Mouse (Mus musculus) intestine, embryonic 16.5 days (tissue): Measurements from ENCODE around the gene Cyp2ab1. TPM values are rescaled to one million over a fixed set of nuclear protein-coding genes. Genes with fewer than 3 reads are reported as not detected.

ENCODE experiments used
- ATAC-seq: fragments of 200-750 bp; cut with Nextera tagmentation; 2 replicates; pipeline ENCODE4 v1.8.0; 2017; ENCODE audit warnings: moderate TSS enrichment, moderate library complexity
- H3K27ac ChIP-seq: fragments of 300-500 bp; sonication (generic); 2 replicates; pipeline ENCODE4 v1.5.1; 2014; ENCODE audit warnings: mild to moderate bottlenecking, low read length
- H3K27me3 ChIP-seq: fragments of 300-500 bp; sonication (generic); replicated peaks from 2 replicates; pipeline ENCODE4 v1.6.1; 2014; ENCODE audit warnings: low read length, control low read depth, mixed read lengths; ENCODE audit not compliant: control insufficient read depth, insufficient read depth
- H3K36me3 ChIP-seq: fragments of 300-500 bp; sonication (generic); 2 replicates; pipeline ENCODE4 v1.6.1; 2014; ENCODE audit warnings: low read length, control low read depth; ENCODE audit not compliant: control insufficient read depth, insufficient read depth
- H3K4me1 ChIP-seq: fragments of 300-500 bp; sonication (generic); 2 replicates; pipeline ENCODE4 v1.6.1; 2014; ENCODE audit warnings: low read length, control low read depth, mixed read lengths; ENCODE audit not compliant: control insufficient read depth, insufficient read depth
- H3K4me2 ChIP-seq: fragments of 300-500 bp; sonication (generic); 2 replicates; pipeline ENCODE4 v1.6.1; 2014; ENCODE audit warnings: low read depth, low read length, control low read depth
- H3K4me3 ChIP-seq: fragments of 300-500 bp; sonication (generic); 2 replicates; pipeline ENCODE4 v1.5.1; 2014; ENCODE audit warnings: mild to moderate bottlenecking, low read length
- H3K9ac ChIP-seq: fragments of 300-500 bp; sonication (generic); 2 replicates; pipeline ENCODE4 v1.6.1; 2014; ENCODE audit warnings: low read depth, low read length
- H3K9me3 ChIP-seq: fragments of 300-500 bp; sonication (generic); 2 replicates; pipeline ENCODE4 v1.6.1; 2016; ENCODE audit warnings: low read length, control low read depth; ENCODE audit not compliant: control insufficient read depth
- WGBS: fragments of 180-500 bp; shearing (Covaris S2); extraction: QIAGEN DNeasy Blood & Tissue Kit; methylation state at CpG from one replicate; pipeline ENCODE4 v1.1.7; 2014; 5-methylcytosine and 5-hydroxymethylcytosine counted together
- polyA plus RNA-seq: library from polyadenylated mRNA; unstranded; fragments of >200 nt; fragmentation: Nextera tagmentation; extraction: Ambion mirVana; gene quantifications from 2 replicates; pipeline ENCODE4 v1.2.1, GENCODE M21; 2015

Cyp2ab1 gene
- polyA plus RNA-seq, 1 experiment from 2014 or later = not detected

DNA sequence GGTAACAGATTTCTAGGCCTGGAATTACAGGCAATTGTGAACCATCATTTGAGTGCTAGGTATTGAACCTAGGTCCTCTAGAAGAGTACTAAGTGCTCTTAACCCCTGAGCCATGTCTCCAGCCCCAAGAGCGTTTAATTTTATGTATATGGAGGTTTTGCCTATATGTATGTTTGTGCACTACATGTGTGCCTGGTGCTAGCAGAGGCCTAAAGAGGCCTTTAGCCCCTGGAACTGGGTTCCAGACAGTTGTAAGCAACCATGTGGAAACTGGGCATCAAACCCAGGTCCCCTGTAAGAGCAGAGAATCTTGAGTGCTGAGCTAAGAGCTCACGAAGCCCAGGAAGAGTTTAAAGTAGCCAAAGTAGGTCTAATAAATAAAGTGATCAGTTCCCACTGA lies 25.1 kb downstream of the Cyp2ab1 start:
- Histone ChIP-seq H3K36me3 (no peaks in the 10 kb centered on the region), H3K27ac (no peak overlapping the region), H3K27me3 (no peaks in the 10 kb centered on the region), H3K9me3 (no peaks in the 10 kb centered on the region), H3K4me3 (no peak overlapping the region), H3K9ac (no peak overlapping the region), H3K4me2 (no peak overlapping the region), H3K4me1 (peaks cover 10% of the 10 kb centered on the region; the same call in 1 of the 2 replicates)
- 92% methylated on average over 2 of the region's 2 CpGs for WGBS
- ATAC-seq = no peak

DNA sequence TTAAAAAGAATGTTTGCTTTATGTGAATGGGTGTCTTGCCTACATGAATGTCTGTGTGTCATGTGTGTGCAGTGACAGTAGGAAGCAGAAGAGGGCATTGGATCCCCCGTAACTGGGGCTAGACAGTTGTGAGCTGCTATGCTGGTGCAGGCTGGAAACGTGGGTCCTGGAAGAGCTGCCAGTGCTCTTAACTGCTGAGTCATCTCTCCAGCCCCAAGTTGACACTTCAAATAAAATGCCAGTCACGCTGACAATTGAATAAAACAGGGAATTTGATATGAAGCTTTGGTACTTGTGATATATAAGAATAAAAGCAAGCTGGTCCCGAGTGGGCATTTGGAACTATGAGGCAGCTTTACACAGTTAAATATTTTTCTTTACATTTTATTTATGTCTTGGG lies 45.0 kb downstream of the Cyp2ab1 start:
- H3K36me3 ChIP-seq = peaks cover 7% of the 10 kb centered on the region
- no peak overlapping the region for H3K27ac ChIP-seq
- H3K27me3 ChIP-seq = no peaks in the 10 kb centered on the region
- 87% methylated on average over 4 of the region's 4 CpGs for WGBS
- H3K4me2 ChIP-seq = no peak overlapping the region
- no peaks in the 10 kb centered on the region for H3K9me3 ChIP-seq
- H3K4me3 ChIP-seq = no peak overlapping the region
- no peak overlapping the region for H3K9ac ChIP-seq
- H3K4me1 ChIP-seq = no peaks in the 10 kb centered on the region
- ATAC-seq = no peak

DNA sequence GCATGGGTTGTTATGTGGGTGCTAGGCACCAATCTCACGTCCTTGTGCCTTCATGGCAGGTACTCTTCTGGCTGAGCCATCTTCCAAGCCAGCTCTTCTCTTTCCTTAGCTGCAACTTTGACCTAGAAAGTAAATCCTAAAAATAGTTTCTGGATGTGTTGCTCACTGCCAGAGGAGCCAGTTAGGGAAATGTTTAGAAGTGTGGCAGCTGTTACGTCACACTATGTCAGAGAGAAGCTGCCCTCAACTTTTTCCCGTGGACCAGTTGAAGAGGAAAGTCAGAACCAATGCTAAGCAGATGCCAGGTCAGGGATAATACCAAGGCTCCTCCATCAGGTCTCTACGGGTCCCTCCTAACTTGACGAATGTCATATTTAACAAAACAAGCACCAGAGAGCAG lies 45.8 kb downstream of the Cyp2ab1 start:
- Histone ChIP-seq H3K9ac (no peak overlapping the region), H3K9me3 (no peaks in the 10 kb centered on the region), H3K27ac (no peak overlapping the region), H3K4me3 (no peak overlapping the region), H3K27me3 (no peaks in the 10 kb centered on the region), H3K36me3 (peaks cover 7% of the 10 kb centered on the region), H3K4me1 (no peaks in the 10 kb centered on the region), H3K4me2 (no peak overlapping the region)
- no peak for ATAC-seq
- 81% methylated on average over 5 of the region's 5 CpGs for WGBS

DNA sequence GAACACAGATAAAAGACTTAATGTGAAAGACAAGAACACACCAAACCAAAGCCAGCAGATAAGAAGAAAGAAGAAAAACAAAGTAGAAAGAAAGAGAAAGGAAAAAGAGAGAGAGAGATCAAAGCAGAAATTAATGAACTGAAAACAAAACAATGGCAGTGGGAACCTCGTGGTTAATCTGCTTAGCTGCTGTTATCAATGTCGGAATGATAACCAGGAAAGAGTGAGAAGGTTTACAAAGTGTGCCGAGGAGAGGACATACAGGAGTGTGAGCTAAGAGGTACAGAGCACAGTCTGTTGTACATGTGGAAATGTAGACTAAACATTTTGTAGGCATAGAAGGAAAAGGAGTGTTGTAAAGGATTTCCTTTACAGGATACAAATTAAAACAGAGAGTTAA lies 52.2 kb downstream of the Cyp2ab1 start:
- Histone ChIP-seq H3K9ac (no peak overlapping the region), H3K27ac (no peak overlapping the region), H3K4me3 (no peak overlapping the region), H3K9me3 (no peaks in the 10 kb centered on the region), H3K4me1 (no peaks in the 10 kb centered on the region), H3K36me3 (no peaks in the 10 kb centered on the region), H3K27me3 (no peaks in the 10 kb centered on the region), H3K4me2 (no peak overlapping the region)
- 22% methylated on average over 3 of the region's 3 CpGs for WGBS
- ATAC-seq = no peak

DNA sequence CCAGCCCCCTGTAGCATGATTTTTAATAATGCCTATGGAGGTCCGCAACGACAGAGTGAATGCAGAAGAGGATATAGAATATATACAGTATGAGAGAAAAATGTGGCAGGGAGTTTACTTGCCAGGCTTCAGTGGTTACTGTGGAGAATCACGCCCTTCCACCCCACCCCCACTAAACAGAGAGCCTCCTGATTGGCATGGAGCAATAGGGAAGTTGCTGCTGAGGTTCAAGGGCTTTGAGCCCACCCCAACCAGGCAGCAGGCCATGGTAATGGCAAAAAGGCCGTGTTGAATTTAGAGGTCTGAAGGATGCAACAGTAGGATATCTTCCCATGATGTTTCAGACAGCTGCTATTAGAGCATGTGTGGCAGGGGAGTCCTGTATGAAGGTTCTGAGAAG lies 53.9 kb downstream of the Cyp2ab1 start:
- no peak for ATAC-seq
- no peak overlapping the region for H3K9ac ChIP-seq
- H3K36me3 ChIP-seq = no peaks in the 10 kb centered on the region
- no peak overlapping the region for H3K4me2 ChIP-seq
- H3K27ac ChIP-seq = no peak overlapping the region
- no peaks in the 10 kb centered on the region for H3K4me1 ChIP-seq
- H3K4me3 ChIP-seq = no peak overlapping the region
- H3K9me3 ChIP-seq = no peaks in the 10 kb centered on the region
- no peaks in the 10 kb centered on the region for H3K27me3 ChIP-seq
- 81% methylated on average over 4 of the region's 4 CpGs for WGBS

DNA sequence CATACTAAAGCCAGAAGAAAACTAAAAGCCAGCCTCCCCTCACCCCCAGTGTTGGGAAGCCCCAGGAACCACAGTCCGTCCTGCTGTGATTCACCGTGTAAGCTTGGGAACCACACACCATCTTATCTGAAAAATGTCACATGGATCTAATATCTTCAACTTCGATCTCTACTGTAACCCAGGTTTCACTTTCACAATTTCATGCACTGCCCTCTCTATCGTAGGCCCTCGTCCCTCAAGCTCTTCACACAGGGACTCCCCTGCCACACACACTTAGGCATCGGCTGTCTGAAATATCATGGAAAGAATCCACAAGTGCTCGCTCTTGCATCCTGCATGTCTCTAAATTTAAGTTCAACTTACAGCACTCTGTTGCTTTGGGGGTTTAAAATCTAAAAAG lies 60.1 kb downstream of the Cyp2ab1 start:
- H3K27me3 ChIP-seq = no peaks in the 10 kb centered on the region
- no peak for ATAC-seq
- H3K4me2 ChIP-seq = no peak overlapping the region
- H3K4me1 ChIP-seq = no peaks in the 10 kb centered on the region
- no peak overlapping the region for H3K27ac ChIP-seq
- H3K9me3 ChIP-seq = no peaks in the 10 kb centered on the region
- WGBS = 77% methylated on average over 7 of the region's 7 CpGs
- H3K9ac ChIP-seq = no peak overlapping the region
- H3K36me3 ChIP-seq = no peaks in the 10 kb centered on the region
- H3K4me3 ChIP-seq = no peak overlapping the region

Other genes with a start within 250 kb of the Cyp2ab1 start
- 15.3 and 16.4 TPM in 2 replicates for gene Klhl24, start 227.9 kb downstream of the Cyp2ab1 start, polyA plus RNA-seq
- gene Yeats2, start 184.3 kb downstream of the Cyp2ab1 start, polyA plus RNA-seq = 15.2 and 15.5 TPM in 2 replicates
- gene Map6d1, start 84.0 kb downstream of the Cyp2ab1 start, polyA plus RNA-seq = 0.31 and 0.38 TPM in 2 replicates
- gene Parl, start 23.0 kb downstream of the Cyp2ab1 start, polyA plus RNA-seq = 86.4 and 91.6 TPM in 2 replicates
- 28.0 and 31.0 TPM in 2 replicates for gene Abcc5, start 101.0 kb upstream of the Cyp2ab1 start, polyA plus RNA-seq
- gene Eif2b5, start 173.4 kb upstream of the Cyp2ab1 start, polyA plus RNA-seq = 90.0 and 93.7 TPM in 2 replicates
- 15.7 and 18.5 TPM in 2 replicates for gene Dvl3, start 191.6 kb upstream of the Cyp2ab1 start, polyA plus RNA-seq
- 679 and 681 TPM in 2 replicates for gene Ap2m1, start 210.1 kb upstream of the Cyp2ab1 start, polyA plus RNA-seq
- 64.8 and 67.7 TPM in 2 replicates for gene Abcf3, start 223.2 kb upstream of the Cyp2ab1 start, polyA plus RNA-seq